Mouse (Mus musculus): ENCODE measurements around the gene Snap23. TPM values are rescaled to one million over a fixed set of nuclear protein-coding genes. Genes with fewer than 3 reads are reported as not detected.

Gene Snap23
- polyA plus RNA-seq, 1 experiment from 2014 or later = 24.2 TPM

DNA sequence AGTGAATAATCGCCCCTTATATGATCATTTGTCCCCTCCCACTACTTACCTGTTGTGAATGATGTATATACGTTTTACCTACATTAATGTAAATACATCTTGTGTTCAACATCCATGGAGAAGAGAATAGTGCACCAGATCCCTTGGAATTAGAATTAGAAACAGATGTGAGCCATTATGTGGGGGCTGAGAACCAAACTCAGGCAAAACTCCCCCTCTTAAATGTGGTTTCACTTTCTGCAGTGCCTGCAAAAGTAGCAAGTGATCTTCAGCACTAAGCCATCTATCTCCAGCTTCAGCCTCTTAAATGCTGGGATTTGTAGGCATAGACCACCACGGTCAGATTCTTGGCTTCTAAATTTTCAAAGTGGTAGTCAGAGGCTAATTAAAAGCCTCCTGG is 7.7 kb downstream of the Snap23 start:
- Histone ChIP-seq H3K4me1 (ENCODE audit: control insufficient read depth, low read depth, low read length) (peaks cover 21% of the 10 kb centered on the region), H3K27ac (ENCODE audit: low read length) (0 out of 2 replicates have a peak overlapping the region, but pooled peaks have one; percentile 17), H3K36me3 (ENCODE audit: control insufficient read depth, insufficient read depth) (no peaks in the 10 kb centered on the region), H3K4me3 (ENCODE audit: low read depth, low read length) (no peak overlapping the region), H3K9ac (ENCODE audit: low read depth, low read length) (no peak overlapping the region), H3K9me3 (replicated peaks; ENCODE audit: control insufficient read depth, low read length) (no peaks in the 10 kb centered on the region), H3K27me3 (ENCODE audit: control insufficient read depth, insufficient read depth, low read depth, low read length) (no peaks in the 10 kb centered on the region), H3K4me2 (ENCODE audit: low read depth, low read length) (no peak overlapping the region)
- ATAC-seq (ENCODE audit: low read depth) = no peak
- WGBS (ENCODE audit: insufficient replicate concordance) = 68% methylated on average over 3 of the region's 3 CpGs

DNA sequence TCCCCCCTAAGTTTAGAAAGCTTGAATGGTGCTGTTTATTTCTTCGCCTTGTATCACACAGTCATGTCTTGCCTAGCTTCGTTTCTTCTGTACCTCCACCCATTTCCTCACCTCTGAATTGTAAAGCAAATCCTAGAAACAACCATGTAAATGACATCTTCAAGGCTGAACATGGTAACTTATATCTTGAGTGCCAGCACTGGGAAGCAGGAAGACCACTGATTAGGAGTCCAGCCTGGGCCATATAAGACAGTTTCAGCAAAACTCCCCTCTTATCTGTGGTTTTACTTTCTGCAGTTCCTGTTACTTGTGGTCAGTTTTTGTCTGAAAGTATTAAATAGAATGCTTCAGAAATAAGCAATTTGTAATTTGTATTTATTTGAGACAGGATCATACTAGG is 8.5 kb downstream of the Snap23 start:
- ATAC-seq (ENCODE audit: low read depth) = peak; percentile 47; the same call in 1 of the 2 replicates
- H3K4me1 ChIP-seq (ENCODE audit: control insufficient read depth, low read depth, low read length) = peaks cover 21% of the 10 kb centered on the region
- no peaks in the 10 kb centered on the region for H3K9me3 ChIP-seq (replicated peaks; ENCODE audit: control insufficient read depth, low read length)
- H3K27me3 ChIP-seq (ENCODE audit: control insufficient read depth, insufficient read depth, low read depth, low read length) = no peaks in the 10 kb centered on the region
- no peak overlapping the region for H3K27ac ChIP-seq (ENCODE audit: low read length)
- no peak overlapping the region for H3K4me3 ChIP-seq (ENCODE audit: low read depth, low read length)
- no peaks in the 10 kb centered on the region for H3K36me3 ChIP-seq (ENCODE audit: control insufficient read depth, insufficient read depth)
- H3K9ac ChIP-seq (ENCODE audit: low read depth, low read length) = no peak overlapping the region
- 22% methylated on average over 2 of the region's 2 CpGs for WGBS (ENCODE audit: insufficient replicate concordance)
- H3K4me2 ChIP-seq (ENCODE audit: low read depth, low read length) = no peak overlapping the region

DNA sequence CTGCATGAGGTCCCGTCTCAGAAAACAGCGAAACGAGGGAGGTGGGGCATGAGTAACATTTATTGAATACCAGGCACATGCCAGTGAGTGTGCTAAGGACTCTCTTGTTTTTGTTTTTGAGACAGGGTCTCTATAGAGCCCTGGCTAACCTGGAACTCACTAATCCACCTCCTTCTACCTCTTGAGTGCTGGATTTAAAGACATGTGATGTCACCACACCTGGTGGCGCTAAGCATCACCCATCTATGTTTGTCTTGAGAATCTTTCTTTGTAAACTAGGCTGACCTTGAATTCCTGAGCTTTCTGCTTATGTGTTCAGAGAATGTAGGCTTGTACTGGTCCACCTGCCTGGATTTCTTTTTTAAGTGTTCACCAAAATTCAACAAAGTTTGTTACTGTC is 10.3 kb downstream of the Snap23 start:
- WGBS (ENCODE audit: insufficient replicate concordance) = 56% methylated on average over 4 of the region's 4 CpGs
- H3K27ac ChIP-seq (ENCODE audit: low read length) = no peak overlapping the region

DNA sequence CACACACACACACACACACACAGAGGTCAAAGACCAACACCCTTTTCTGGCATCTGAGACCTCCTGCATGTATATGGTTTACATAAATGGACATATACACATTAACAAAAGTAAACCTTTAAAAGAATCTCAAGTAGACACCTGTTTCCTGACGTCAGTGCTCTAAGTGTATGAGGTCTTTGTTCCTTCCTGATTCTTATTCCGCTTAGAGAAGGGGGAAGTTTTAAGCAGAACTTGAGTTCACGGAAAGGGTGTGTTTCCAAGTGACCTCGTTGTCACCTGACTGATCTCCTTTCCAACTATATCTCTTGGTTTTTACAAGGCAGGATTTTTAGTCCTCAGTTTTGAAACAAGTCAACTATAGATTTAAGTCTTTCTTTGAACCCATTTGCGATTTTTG is 10.8 kb downstream of the Snap23 start:
- Histone ChIP-seq H3K27me3 (ENCODE audit: control insufficient read depth, insufficient read depth, low read depth, low read length) (no peaks in the 10 kb centered on the region), H3K4me2 (ENCODE audit: low read depth, low read length) (no peak overlapping the region), H3K36me3 (ENCODE audit: control insufficient read depth, insufficient read depth) (no peaks in the 10 kb centered on the region), H3K9ac (ENCODE audit: low read depth, low read length) (no peak overlapping the region), H3K4me1 (ENCODE audit: control insufficient read depth, low read depth, low read length) (peaks cover 17% of the 10 kb centered on the region), H3K27ac (ENCODE audit: low read length) (no peak overlapping the region), H3K9me3 (replicated peaks; ENCODE audit: control insufficient read depth, low read length) (no peaks in the 10 kb centered on the region), H3K4me3 (ENCODE audit: low read depth, low read length) (no peak overlapping the region)
- ATAC-seq (ENCODE audit: low read depth) = 0 out of 2 replicates have a peak, but pooled peaks have one; percentile 37
- WGBS (ENCODE audit: insufficient replicate concordance) = 30% methylated on average over 5 of the region's 5 CpGs

More for the DNA sequence above, 10.3 kb downstream of the Snap23 start:
- H3K4me2 ChIP-seq (ENCODE audit: low read depth, low read length) = no peak overlapping the region
- H3K4me1 ChIP-seq (ENCODE audit: control insufficient read depth, low read depth, low read length) = peaks cover 17% of the 10 kb centered on the region
- no peaks in the 10 kb centered on the region for H3K9me3 ChIP-seq (replicated peaks; ENCODE audit: control insufficient read depth, low read length)
- H3K4me3 ChIP-seq (ENCODE audit: low read depth, low read length) = no peak overlapping the region
- H3K27me3 ChIP-seq (ENCODE audit: control insufficient read depth, insufficient read depth, low read depth, low read length) = no peaks in the 10 kb centered on the region
- H3K36me3 ChIP-seq (ENCODE audit: control insufficient read depth, insufficient read depth) = no peaks in the 10 kb centered on the region
- ATAC-seq (ENCODE audit: low read depth) = no peak
- no peak overlapping the region for H3K9ac ChIP-seq (ENCODE audit: low read depth, low read length)

DNA sequence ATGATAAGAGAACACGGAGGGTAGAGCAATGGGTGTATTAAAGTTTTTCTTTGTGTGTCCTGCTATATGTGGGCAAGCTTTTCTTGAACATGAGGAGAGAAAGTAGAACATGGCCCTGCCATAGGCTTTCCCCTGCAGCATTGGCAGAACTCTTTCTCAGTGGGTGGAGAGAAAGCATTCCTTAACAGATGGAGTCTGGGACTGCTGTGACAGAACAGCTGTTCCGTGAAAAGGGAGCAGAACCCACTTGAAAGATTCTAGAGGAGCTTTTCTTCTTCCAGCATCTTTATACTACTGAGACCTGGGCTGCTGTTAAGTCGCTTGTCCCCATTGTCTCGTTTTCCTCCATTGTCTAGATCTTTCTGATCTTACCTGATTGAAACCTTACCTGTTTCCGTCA is 22.3 kb downstream of the Snap23 start:
- no peak overlapping the region for H3K9ac ChIP-seq (ENCODE audit: low read depth, low read length)
- ATAC-seq (ENCODE audit: low read depth) = no peak
- 75% methylated on average over 5 of the region's 5 CpGs for WGBS (ENCODE audit: insufficient replicate concordance)

DNA sequence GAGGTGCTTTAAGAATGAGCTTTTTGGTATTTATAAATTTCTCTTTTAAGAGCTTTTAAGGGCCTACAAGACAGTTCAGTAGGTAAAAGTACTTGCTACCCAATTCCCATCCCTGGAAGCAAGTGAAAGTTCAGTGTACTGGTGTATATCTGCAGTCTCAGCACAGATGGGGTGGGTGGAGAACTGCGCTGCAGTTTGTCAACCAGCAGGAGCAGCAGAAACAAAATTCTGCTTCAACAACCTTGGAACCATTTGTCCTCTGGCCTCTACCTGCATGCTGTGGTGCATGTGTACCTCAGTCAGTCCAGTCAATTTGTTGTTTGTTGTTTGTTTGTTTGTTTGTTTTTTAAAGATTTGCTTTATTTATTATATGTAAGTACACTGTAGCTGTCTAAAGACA is 24.8 kb downstream of the Snap23 start:
- WGBS (ENCODE audit: insufficient replicate concordance) = 94% methylated on average over 1 of the region's 1 CpGs
- no peak overlapping the region for H3K4me2 ChIP-seq (ENCODE audit: low read depth, low read length)
- no peaks in the 10 kb centered on the region; the same call in 1 of the 2 replicates for H3K4me1 ChIP-seq (ENCODE audit: control insufficient read depth, low read depth, low read length)
- H3K27ac ChIP-seq (ENCODE audit: low read length) = no peak overlapping the region
- no peaks in the 10 kb centered on the region for H3K9me3 ChIP-seq (replicated peaks; ENCODE audit: control insufficient read depth, low read length)
- no peak for ATAC-seq (ENCODE audit: low read depth)
- no peak overlapping the region for H3K4me3 ChIP-seq (ENCODE audit: low read depth, low read length)
- H3K9ac ChIP-seq (ENCODE audit: low read depth, low read length) = no peak overlapping the region
- no peaks in the 10 kb centered on the region for H3K27me3 ChIP-seq (ENCODE audit: control insufficient read depth, insufficient read depth, low read depth, low read length)
- H3K36me3 ChIP-seq (ENCODE audit: control insufficient read depth, insufficient read depth) = peaks cover 19% of the 10 kb centered on the region

More for the DNA sequence above, 22.3 kb downstream of the Snap23 start:
- no peaks in the 10 kb centered on the region for H3K27me3 ChIP-seq (ENCODE audit: control insufficient read depth, insufficient read depth, low read depth, low read length)
- H3K9me3 ChIP-seq (replicated peaks; ENCODE audit: control insufficient read depth, low read length) = no peaks in the 10 kb centered on the region
- H3K4me3 ChIP-seq (ENCODE audit: low read depth, low read length) = no peak overlapping the region
- H3K4me1 ChIP-seq (ENCODE audit: control insufficient read depth, low read depth, low read length) = no peaks in the 10 kb centered on the region; the same call in 1 of the 2 replicates
- H3K36me3 ChIP-seq (ENCODE audit: control insufficient read depth, insufficient read depth) = peaks cover 5% of the 10 kb centered on the region
- H3K27ac ChIP-seq (ENCODE audit: low read length) = no peak overlapping the region
- H3K4me2 ChIP-seq (ENCODE audit: low read depth, low read length) = no peak overlapping the region

DNA sequence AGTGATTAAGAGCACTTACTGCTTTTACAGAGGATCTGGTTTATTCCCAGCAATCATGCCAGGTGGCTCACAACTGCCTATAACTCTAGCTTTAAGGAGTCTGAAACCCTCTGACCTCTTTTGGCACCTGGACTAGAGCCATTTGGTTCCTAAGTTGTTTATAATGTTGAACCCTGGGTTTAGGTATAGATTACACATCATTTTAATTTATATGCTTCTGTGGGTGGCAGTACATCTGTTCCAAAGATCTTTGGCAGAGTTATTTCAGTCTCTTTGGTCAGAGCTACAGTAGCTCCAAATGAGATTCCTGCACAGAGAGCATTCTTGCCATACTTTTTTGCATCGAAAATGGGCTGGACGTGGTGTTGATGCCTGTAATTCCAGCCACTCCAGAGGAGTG is 30.3 kb downstream of the Snap23 start:
- no peak overlapping the region for H3K27ac ChIP-seq (ENCODE audit: low read length)
- H3K27me3 ChIP-seq (ENCODE audit: control insufficient read depth, insufficient read depth, low read depth, low read length) = no peaks in the 10 kb centered on the region
- no peak overlapping the region for H3K4me2 ChIP-seq (ENCODE audit: low read depth, low read length)
- no peaks in the 10 kb centered on the region for H3K9me3 ChIP-seq (replicated peaks; ENCODE audit: control insufficient read depth, low read length)
- no peak for ATAC-seq (ENCODE audit: low read depth)
- no peaks in the 10 kb centered on the region for H3K4me1 ChIP-seq (ENCODE audit: control insufficient read depth, low read depth, low read length)
- H3K36me3 ChIP-seq (ENCODE audit: control insufficient read depth, insufficient read depth) = peaks cover 30% of the 10 kb centered on the region
- 80% methylated on average over 2 of the region's 2 CpGs for WGBS (ENCODE audit: insufficient replicate concordance)
- H3K9ac ChIP-seq (ENCODE audit: low read depth, low read length) = no peak overlapping the region
- no peak overlapping the region for H3K4me3 ChIP-seq (ENCODE audit: low read depth, low read length)

DNA sequence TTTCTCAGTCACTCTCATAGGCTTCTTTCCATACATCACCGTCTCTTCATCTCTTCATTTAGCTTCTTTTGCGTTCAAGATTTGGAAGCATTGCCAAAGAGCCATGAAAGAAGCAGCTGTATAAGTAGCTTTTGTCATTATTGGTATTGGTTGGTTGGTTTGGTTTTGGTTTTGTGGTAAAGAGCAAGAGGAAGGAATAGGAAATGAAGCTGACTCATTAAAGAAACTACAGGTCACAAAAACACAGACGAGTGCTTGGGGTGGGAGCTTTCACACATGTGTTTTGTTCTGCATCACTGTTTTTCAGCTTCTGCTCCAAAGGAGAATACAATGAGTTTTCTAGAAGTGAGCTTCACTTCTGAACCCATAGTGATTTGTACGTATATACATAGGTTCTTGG is 32.0 kb downstream of the Snap23 start:
- no peak overlapping the region for H3K4me2 ChIP-seq (ENCODE audit: low read depth, low read length)
- WGBS (ENCODE audit: insufficient replicate concordance) = 72% methylated on average over 4 of the region's 4 CpGs
- H3K9me3 ChIP-seq (replicated peaks; ENCODE audit: control insufficient read depth, low read length) = no peaks in the 10 kb centered on the region
- no peak for ATAC-seq (ENCODE audit: low read depth)
- H3K36me3 ChIP-seq (ENCODE audit: control insufficient read depth, insufficient read depth) = peaks cover 27% of the 10 kb centered on the region
- H3K27me3 ChIP-seq (ENCODE audit: control insufficient read depth, insufficient read depth, low read depth, low read length) = no peaks in the 10 kb centered on the region
- no peak overlapping the region for H3K9ac ChIP-seq (ENCODE audit: low read depth, low read length)
- H3K27ac ChIP-seq (ENCODE audit: low read length) = no peak overlapping the region
- no peaks in the 10 kb centered on the region for H3K4me1 ChIP-seq (ENCODE audit: control insufficient read depth, low read depth, low read length)
- no peak overlapping the region for H3K4me3 ChIP-seq (ENCODE audit: low read depth, low read length)

DNA sequence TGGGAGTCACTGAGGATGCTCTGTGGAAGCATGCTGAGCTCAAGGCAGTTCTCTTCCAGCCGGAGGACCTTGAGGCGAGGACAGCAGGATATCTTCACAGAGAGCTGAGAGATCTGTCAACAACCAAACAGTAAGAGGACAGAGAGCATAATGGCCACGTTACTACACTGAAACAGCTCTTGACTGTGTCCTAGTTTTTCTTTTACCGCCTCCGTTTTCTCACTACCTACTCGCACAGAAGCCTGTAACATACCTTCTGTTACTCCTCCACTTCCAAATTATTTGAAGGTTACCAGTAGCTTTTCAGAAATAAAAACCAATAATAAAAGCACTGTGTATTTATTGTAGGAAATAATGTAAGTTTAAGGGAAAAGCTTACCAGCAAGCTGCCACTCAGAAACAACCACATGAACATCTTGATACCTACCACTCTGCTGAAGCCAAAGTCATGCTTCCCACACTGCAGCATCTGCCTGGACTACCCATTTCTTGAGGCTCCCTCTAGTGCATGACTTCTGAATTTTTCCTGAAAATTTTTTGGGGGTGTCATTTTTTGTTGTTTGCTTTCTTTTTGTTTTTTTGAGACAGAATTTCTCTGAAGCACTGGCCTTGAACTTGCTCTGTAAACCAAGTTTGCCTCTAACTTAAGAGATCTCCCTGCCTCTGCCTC is 38.7 kb downstream of the Snap23 start:
- H3K4me2 ChIP-seq (ENCODE audit: low read depth, low read length) = no peak overlapping the region
- no peak overlapping the region for H3K9ac ChIP-seq (ENCODE audit: low read depth, low read length)
- no peak for ATAC-seq (ENCODE audit: low read depth)
- WGBS (ENCODE audit: insufficient replicate concordance) = 77% methylated on average over 6 of the region's 6 CpGs
- H3K27ac ChIP-seq (ENCODE audit: low read length) = no peak overlapping the region
- H3K27me3 ChIP-seq (ENCODE audit: control insufficient read depth, insufficient read depth, low read depth, low read length) = no peaks in the 10 kb centered on the region
- H3K9me3 ChIP-seq (replicated peaks; ENCODE audit: control insufficient read depth, low read length) = no peaks in the 10 kb centered on the region
- H3K36me3 ChIP-seq (ENCODE audit: control insufficient read depth, insufficient read depth) = peaks cover 3% of the 10 kb centered on the region; the same call in 1 of the 2 replicates
- peaks cover 16% of the 10 kb centered on the region for H3K4me1 ChIP-seq (ENCODE audit: control insufficient read depth, low read depth, low read length)
- no peak overlapping the region for H3K4me3 ChIP-seq (ENCODE audit: low read depth, low read length)

Measured in liver, embryonic 16.5 days (tissue).